Mouse (Mus musculus): ENCODE results near the gene Bms1. TPM values are rescaled to one million over a fixed set of nuclear protein-coding genes. Genes with fewer than 3 reads are reported as not detected.

The Bms1 gene
- 29.7 and 31.5 TPM in 2 replicates for polyA plus RNA-seq (2016; fragmentation: Nextera tagmentation; extraction: Ambion mirVana)

DNA sequence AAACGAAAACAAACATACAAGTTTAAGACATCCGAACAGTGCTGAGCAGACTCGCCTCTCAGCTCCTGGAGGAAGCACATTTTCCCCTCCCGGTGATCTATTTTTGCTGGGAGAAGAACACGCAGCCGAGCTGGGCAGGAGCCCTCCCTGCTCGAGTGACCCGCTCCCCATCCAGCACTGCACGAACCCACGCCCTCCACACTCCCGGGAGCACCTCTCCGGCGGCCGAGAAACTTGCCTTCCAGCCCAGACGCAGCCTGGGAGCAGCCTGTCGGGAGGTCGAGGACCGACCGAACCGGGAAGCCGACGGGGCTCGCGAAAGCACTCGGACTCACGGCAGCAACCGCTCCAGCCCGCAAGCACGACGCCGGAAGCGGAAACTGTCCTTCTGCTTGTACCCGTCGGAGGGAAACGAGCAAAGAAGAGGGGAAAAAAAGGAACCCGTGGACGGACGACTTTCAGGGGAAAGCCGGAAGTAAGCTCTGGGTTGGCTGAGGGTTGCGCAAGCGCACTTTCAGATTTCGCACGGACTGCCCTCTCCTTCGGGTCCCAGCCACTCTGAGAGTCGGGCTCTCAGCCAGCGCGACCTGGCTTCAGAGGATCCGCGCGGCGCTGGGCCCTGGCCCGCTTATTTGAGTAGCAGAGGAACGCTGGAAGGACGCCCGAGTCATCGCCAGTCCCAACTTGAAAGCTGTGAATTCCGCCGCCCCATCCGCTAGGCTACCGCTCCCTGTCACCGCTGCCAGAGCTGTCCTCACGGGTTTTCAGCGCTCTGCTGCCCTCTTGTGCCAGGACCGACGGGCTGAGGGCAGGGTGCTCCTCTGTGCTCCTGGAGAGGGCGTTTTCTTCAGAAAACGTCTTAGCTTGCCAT is at the start of gene Bms1:
TSS of gene Bms1 (minus strand) at position 425 of the 871 bp plus-strand sequence.
- H3K4me3 ChIP-seq = peak within 1 kb of the TSS; percentile 90
- peak within 1 kb of the TSS; percentile 86 for H3K27ac ChIP-seq (ENCODE audit: poor library complexity, severe bottlenecking)
- peak; percentile 96 for ATAC-seq (ENCODE audit: insufficient number of reproducible peaks, low FRiP score)
- peak within 1 kb of the TSS; percentile 66 for H3K4me2 ChIP-seq
- H3K9ac ChIP-seq = peak within 1 kb of the TSS; percentile 92
- H3K4me1 ChIP-seq (replicated peaks) = peaks cover 8% of the 10 kb centered on the region
- WGBS = under 1% methylated on average over 67 of the region's 67 CpGs
- H3K36me3 ChIP-seq = peaks cover 26% of the 10 kb centered on the region
- no peaks in the 10 kb centered on the region for H3K9me3 ChIP-seq (replicated peaks)
- no peaks in the 10 kb centered on the region for H3K27me3 ChIP-seq (replicated peaks)

DNA sequence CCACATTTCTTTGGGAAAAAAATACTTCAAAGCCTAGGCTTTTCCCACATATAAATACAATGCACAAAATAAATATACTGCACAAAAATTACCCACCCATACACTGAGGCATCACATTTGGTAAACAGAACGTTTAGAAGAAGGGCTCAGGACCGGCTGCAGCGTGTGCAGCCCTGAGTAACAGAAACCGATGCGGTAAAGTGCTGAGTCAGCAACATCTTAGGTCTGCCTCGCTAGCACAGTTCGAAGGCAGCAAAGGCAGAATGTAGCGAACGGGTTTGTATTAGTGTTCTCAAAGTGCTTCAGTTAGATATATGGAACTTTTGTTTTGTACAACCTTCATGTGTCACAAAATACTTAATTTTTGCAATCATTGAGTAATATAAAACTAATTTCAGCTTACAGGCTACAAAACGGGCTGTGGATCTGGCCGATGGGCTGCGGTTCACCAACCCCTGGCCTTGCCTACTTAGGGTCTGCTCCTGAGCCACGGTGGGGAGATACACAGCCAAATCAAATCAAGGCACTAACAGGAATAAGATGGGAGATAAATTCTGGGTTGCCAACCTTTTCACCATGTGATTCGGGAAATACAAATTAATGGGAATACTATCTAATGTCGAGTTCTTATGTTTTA is 42.9 kb upstream of the Bms1 start:
- no peak overlapping the region for H3K4me2 ChIP-seq
- peaks cover 47% of the 10 kb centered on the region for H3K36me3 ChIP-seq
- no peak overlapping the region for H3K9ac ChIP-seq
- no peak overlapping the region for H3K4me3 ChIP-seq
- no peaks in the 10 kb centered on the region for H3K4me1 ChIP-seq (replicated peaks)
- ATAC-seq (ENCODE audit: insufficient number of reproducible peaks, low FRiP score) = no peak
- no peak overlapping the region for H3K27ac ChIP-seq (ENCODE audit: poor library complexity, severe bottlenecking)
- H3K9me3 ChIP-seq (replicated peaks) = no peaks in the 10 kb centered on the region
- 80% methylated on average over 15 of the region's 15 CpGs for WGBS
- no peaks in the 10 kb centered on the region for H3K27me3 ChIP-seq (replicated peaks)

DNA sequence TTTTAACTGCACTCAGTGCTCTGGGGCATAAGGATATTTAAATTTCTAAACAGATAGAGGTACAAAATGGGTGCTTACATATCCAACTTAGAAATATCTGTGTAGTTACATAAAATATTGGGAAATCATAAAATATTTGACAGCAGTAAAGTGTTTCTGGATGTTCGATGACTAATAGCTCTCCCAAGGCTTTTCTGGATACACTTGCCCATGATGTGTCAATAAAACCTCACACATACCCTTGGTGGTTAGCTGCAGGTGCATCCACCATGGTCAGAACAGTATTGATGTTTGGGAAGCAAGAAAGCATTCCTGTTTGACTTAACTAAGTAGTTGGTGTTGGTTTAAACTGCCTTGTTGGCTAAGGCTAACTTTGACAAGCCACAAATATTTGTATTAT is 38.5 kb upstream of the Bms1 start:
- Histone ChIP-seq H3K4me1 (replicated peaks) (peaks cover 10% of the 10 kb centered on the region), H3K27ac (ENCODE audit: poor library complexity, severe bottlenecking) (no peak overlapping the region), H3K9ac (no peak overlapping the region), H3K9me3 (replicated peaks) (no peaks in the 10 kb centered on the region), H3K27me3 (replicated peaks) (no peaks in the 10 kb centered on the region), H3K4me2 (no peak overlapping the region), H3K4me3 (no peak overlapping the region), H3K36me3 (peaks cover 13% of the 10 kb centered on the region)
- ATAC-seq (ENCODE audit: insufficient number of reproducible peaks, low FRiP score) = no peak
- WGBS = 85% methylated on average over 1 of the region's 1 CpGs

DNA sequence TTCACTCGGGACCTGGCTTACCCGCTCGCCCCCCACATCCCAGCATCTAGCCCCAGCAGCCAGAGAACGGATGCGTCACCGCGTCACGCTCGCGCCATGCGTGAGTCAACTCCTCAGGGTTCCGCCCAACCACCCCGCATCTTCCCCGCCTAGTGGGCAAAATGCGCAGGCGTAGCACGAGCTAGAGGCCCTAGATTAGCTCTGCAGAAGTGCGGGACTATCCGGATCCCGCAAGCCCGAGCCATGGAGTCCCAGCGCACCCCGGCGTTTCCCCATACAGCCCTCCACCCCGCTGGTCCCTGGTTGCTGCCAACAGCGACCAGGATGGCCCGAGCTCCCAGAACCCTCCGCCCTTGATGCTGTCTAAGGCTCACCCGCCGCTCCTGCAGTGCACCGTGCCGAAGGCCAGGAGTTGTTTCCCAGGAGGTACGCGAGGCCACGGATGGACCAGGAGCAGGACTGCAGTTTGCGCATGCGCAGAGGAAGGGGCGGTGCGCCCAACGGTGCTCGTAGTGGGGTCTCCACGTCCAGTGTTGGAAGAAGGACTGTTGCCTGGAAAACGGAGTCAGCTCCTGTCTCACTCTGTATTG is 35.9 kb upstream of the Bms1 start, which contains the start of gene Zfp248:
TSS of gene Zfp248 (minus strand) at position 487 of the 590 bp plus-strand sequence.
- H3K36me3 ChIP-seq = peaks cover 12% of the 10 kb centered on the region
- peak within 1 kb of the TSS; percentile 84 for H3K4me3 ChIP-seq
- WGBS = under 1% methylated on average over 43 of the region's 43 CpGs
- peaks cover 10% of the 10 kb centered on the region for H3K4me1 ChIP-seq (replicated peaks)
- no peaks in the 10 kb centered on the region for H3K27me3 ChIP-seq (replicated peaks)
- peak within 1 kb of the TSS; percentile 83 for H3K4me2 ChIP-seq
- H3K27ac ChIP-seq (ENCODE audit: poor library complexity, severe bottlenecking) = peak within 1 kb of the TSS; percentile 90
- ATAC-seq (ENCODE audit: insufficient number of reproducible peaks, low FRiP score) = peak; percentile 93
- no peaks in the 10 kb centered on the region for H3K9me3 ChIP-seq (replicated peaks)
- peak within 1 kb of the TSS; percentile 90 for H3K9ac ChIP-seq

DNA sequence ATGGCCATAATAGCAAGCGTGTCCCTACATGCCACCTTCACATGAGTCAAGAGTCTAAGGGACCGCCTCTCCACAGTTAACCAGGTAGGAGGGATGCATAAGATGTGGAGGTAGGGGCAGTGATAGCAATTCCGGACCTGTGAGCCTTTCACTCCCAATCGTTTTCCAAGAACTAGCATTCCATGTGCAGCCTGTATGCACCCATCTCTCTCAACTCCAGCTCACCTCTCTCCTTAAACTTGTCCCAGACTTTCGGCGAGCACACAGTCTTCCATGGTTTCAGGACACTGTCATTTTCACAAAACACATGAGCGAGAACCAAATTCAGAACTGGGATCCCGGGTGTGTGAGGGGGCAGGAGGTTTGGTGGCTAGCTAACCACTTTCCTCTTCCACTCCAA is 35.2 kb upstream of the Bms1 start:
- no peaks in the 10 kb centered on the region for H3K27me3 ChIP-seq (replicated peaks)
- peak overlapping the region; percentile 83 for H3K4me2 ChIP-seq
- no peak overlapping the region for H3K27ac ChIP-seq (ENCODE audit: poor library complexity, severe bottlenecking)
- no peak for ATAC-seq (ENCODE audit: insufficient number of reproducible peaks, low FRiP score)
- H3K4me1 ChIP-seq (replicated peaks) = peaks cover 10% of the 10 kb centered on the region
- H3K36me3 ChIP-seq = peaks cover 12% of the 10 kb centered on the region
- WGBS = 43% methylated on average over 8 of the region's 8 CpGs
- no peaks in the 10 kb centered on the region for H3K9me3 ChIP-seq (replicated peaks)
- H3K9ac ChIP-seq = peak overlapping the region; percentile 90
- peak overlapping the region; percentile 84 for H3K4me3 ChIP-seq

DNA sequence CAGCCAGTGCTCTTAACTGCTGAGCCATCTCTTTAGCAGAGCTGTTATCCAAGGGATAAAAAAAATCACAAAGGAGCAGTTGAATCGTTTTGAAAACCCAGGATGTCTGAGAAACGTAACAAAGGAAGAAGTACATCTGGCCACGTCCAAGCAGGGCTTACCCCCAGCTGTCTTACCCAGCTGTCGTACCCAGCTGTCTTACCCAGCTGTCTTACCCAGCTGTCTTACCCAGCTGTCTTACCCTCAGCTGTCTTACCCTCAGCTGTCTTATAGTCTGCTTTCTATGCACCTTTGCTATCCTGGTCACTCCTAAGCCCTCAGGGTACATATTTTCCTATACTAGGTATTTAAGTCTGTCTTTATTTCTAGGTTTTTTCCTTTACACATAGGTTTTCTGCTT is 12.2 kb upstream of the Bms1 start:
- H3K4me3 ChIP-seq = no peak overlapping the region
- ATAC-seq (ENCODE audit: insufficient number of reproducible peaks, low FRiP score) = no peak
- no peak overlapping the region for H3K4me2 ChIP-seq
- peaks cover 50% of the 10 kb centered on the region for H3K36me3 ChIP-seq
- H3K27me3 ChIP-seq (replicated peaks) = no peaks in the 10 kb centered on the region
- H3K9me3 ChIP-seq (replicated peaks) = peaks cover 15% of the 10 kb centered on the region
- H3K4me1 ChIP-seq (replicated peaks) = no peaks in the 10 kb centered on the region
- no peak overlapping the region for H3K9ac ChIP-seq
- H3K27ac ChIP-seq (ENCODE audit: poor library complexity, severe bottlenecking) = no peak overlapping the region
- 85% methylated on average over 4 of the region's 4 CpGs for WGBS

DNA sequence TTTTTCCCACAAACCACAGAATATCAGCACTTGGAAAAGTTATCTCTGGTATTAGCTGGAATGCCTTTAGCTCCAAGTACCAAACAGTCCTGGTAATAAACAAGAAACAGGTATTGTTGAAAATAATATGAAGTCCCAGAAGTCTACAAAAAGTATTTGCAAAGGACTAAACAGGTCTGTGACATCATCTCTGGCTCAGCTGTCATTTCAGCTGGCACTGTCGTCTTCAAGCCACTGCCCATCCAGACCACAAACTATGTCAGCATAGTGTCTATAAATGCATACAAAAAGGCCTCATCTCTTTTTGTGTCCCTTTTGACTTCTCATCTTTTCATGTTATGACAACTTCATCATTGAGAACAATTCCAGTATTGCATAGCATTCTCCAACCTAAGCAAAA is 7.4 kb upstream of the Bms1 start:
- H3K4me3 ChIP-seq = no peak overlapping the region
- peaks cover 43% of the 10 kb centered on the region for H3K36me3 ChIP-seq
- no peaks in the 10 kb centered on the region for H3K4me1 ChIP-seq (replicated peaks)
- 90% methylated on average over 1 of the region's 1 CpGs for WGBS
- no peak overlapping the region for H3K9ac ChIP-seq
- H3K9me3 ChIP-seq (replicated peaks) = peaks cover 15% of the 10 kb centered on the region
- H3K4me2 ChIP-seq = no peak overlapping the region
- no peak for ATAC-seq (ENCODE audit: insufficient number of reproducible peaks, low FRiP score)
- H3K27me3 ChIP-seq (replicated peaks) = no peaks in the 10 kb centered on the region
- H3K27ac ChIP-seq (ENCODE audit: poor library complexity, severe bottlenecking) = no peak overlapping the region

DNA sequence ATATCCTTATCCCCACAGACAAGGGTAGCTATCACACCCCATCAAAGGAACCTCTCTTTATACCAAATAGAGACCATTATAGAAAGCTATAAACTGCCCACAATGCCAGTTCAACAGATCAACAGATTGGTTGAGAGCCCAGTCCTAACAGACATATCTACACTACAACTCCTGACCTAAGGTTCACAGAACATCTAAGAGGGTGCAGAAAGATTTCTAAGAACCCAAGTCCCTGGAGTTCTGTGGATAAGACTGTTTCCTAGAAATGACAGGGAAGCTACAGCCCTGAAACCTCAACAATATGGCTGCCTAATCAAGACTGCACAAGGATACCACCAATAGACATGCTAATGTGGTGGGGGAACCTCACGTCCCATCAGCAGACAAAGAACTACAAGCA is 8.8 kb downstream of the Bms1 start:
- Histone ChIP-seq H3K27me3 (replicated peaks) (no peaks in the 10 kb centered on the region), H3K4me3 (no peak overlapping the region), H3K36me3 (peaks cover 83% of the 10 kb centered on the region), H3K4me2 (no peak overlapping the region), H3K4me1 (replicated peaks) (no peaks in the 10 kb centered on the region), H3K27ac (ENCODE audit: poor library complexity, severe bottlenecking) (no peak overlapping the region), H3K9ac (no peak overlapping the region), H3K9me3 (replicated peaks) (no peaks in the 10 kb centered on the region)
- no peak for ATAC-seq (ENCODE audit: insufficient number of reproducible peaks, low FRiP score)
- WGBS = 88% methylated on average over 1 of the region's 1 CpGs

DNA sequence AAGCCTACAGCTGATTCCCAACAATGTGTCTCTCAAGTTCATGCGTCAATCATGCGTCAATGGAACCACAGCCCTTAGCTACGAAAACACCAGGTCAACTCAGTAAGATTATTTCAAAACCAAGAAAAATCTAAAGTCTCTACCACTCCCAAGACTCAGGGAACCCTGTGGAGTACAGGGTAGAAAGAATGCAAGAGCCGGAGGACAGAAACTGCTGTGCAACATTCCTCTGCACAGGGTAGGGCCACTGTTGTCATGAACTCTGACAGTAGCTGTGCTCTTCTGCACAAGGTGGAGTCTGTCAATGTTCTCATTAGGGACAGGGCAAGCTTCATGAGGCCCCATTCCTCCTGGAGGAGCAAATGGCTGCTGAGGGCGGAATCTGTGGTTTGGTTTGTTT is 10.8 kb downstream of the Bms1 start:
- Histone ChIP-seq H3K9ac (no peak overlapping the region), H3K36me3 (peaks cover 87% of the 10 kb centered on the region), H3K4me1 (replicated peaks) (no peaks in the 10 kb centered on the region), H3K4me2 (no peak overlapping the region), H3K4me3 (no peak overlapping the region), H3K27me3 (replicated peaks) (no peaks in the 10 kb centered on the region), H3K9me3 (replicated peaks) (no peaks in the 10 kb centered on the region), H3K27ac (ENCODE audit: poor library complexity, severe bottlenecking) (no peak overlapping the region)
- WGBS = 90% methylated on average over 5 of the region's 5 CpGs
- ATAC-seq (ENCODE audit: insufficient number of reproducible peaks, low FRiP score) = no peak

DNA sequence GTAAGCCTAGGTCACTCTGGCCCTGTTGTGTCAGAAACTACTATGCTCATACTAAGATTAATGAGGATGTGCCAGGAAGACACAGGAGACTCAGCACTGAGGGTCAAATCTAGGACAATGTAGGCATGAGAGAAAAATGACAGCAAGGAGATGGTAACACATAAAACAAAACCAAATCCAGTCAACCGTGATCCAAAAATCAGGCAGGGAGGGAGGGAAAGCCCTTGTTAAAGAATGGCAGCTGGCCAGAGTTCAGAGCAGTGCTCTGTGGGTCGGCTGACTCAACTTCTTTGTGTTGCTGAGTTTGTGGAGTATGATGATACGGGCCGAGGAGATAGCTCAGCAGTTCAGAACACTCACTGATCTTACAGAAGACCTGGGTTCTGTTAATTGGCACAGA is 12.9 kb downstream of the Bms1 start:
- peaks cover 78% of the 10 kb centered on the region for H3K36me3 ChIP-seq
- H3K4me3 ChIP-seq = no peak overlapping the region
- no peak overlapping the region for H3K9ac ChIP-seq
- no peak overlapping the region for H3K4me2 ChIP-seq
- H3K9me3 ChIP-seq (replicated peaks) = no peaks in the 10 kb centered on the region
- H3K4me1 ChIP-seq (replicated peaks) = no peaks in the 10 kb centered on the region
- H3K27ac ChIP-seq (ENCODE audit: poor library complexity, severe bottlenecking) = no peak overlapping the region
- no peak for ATAC-seq (ENCODE audit: insufficient number of reproducible peaks, low FRiP score)
- WGBS = 87% methylated on average over 4 of the region's 4 CpGs
- no peaks in the 10 kb centered on the region for H3K27me3 ChIP-seq (replicated peaks)

DNA sequence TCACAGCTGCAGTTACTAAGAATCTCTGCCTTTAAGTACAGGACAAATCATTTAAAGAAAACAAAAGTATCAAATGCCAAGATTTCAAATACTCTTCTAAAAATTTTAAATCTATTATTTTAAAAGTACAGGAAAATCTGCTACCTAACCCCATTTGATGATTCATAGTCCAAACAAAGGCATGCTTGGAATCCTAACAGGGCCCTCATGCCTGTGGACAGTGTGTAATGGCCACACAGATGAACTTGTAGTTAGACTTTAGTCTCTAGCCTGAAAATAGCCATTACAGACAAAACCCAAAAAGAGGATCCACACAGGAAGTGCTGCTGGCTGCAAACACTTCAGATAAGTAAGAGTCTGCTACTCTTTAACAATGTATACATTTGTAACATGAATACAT is 28.5 kb downstream of the Bms1 start:
- H3K4me3 ChIP-seq = no peak overlapping the region
- H3K27ac ChIP-seq (ENCODE audit: poor library complexity, severe bottlenecking) = no peak overlapping the region
- no peak for ATAC-seq (ENCODE audit: insufficient number of reproducible peaks, low FRiP score)
- no peaks in the 10 kb centered on the region for H3K4me1 ChIP-seq (replicated peaks)
- peaks cover 76% of the 10 kb centered on the region for H3K36me3 ChIP-seq
- no peak overlapping the region for H3K4me2 ChIP-seq
- no peak overlapping the region for H3K9ac ChIP-seq
- H3K27me3 ChIP-seq (replicated peaks) = no peaks in the 10 kb centered on the region
- no peaks in the 10 kb centered on the region for H3K9me3 ChIP-seq (replicated peaks)

Data from heart, embryonic 12.5 days (tissue).